8 mouse cellular contexts compared by ENCODE assay signal in genomic region chr2:91650360-91650995, GRCm38 (mm10). TPM values are rescaled to one million over a fixed set of nuclear protein-coding genes. Genes with fewer than 3 reads are reported as not detected.
DNase-seq lines count a peak whose midpoint lies in the region; ATAC-seq lines count a peak whose summit lies in the region.

No protein-coding gene starts in this region.

- H3K36me3 ChIP-seq in kidney, embryonic 14.5 days (ENCODE audit: control insufficient read depth, insufficient read depth, low read length), result peaks cover 42% of the 10 kb centered on the region
- H3K36me3 ChIP-seq in hindbrain, embryonic 12.5 days, result peaks cover 50% of the 10 kb centered on the region
- peaks cover 48% of the 10 kb centered on the region for H3K36me3 ChIP-seq in midbrain, embryonic 13.5 days

- no peak for DNase-seq in kidney, postnatal 14 days
- DNase-seq in gastrocnemius, postnatal 4 days (ENCODE audit: low spot score in 2 of 2), result no peak
- DNase-seq in retina, postnatal 1 day, result no peak
- DNase-seq in adrenal gland, adult (ENCODE audit: inconsistent age in 2 of 2, low spot score in 1 of 2), result no peak

- no peaks in the 10 kb centered on the region for H3K27me3 ChIP-seq in kidney, embryonic 14.5 days (ENCODE audit: control insufficient read depth, insufficient read depth, low read length)
- no peaks in the 10 kb centered on the region for H3K27me3 ChIP-seq in hindbrain, embryonic 12.5 days
- no peaks in the 10 kb centered on the region for H3K27me3 ChIP-seq in midbrain, embryonic 13.5 days

- peak overlapping the region; percentile 65 for H3K9ac ChIP-seq in kidney, embryonic 14.5 days (ENCODE audit: low read depth, low read length)
- H3K9ac ChIP-seq in hindbrain, embryonic 12.5 days, result peak overlapping the region; percentile 74
- peak overlapping the region; percentile 68 for H3K9ac ChIP-seq in midbrain, embryonic 13.5 days (replicated peaks)

- no peaks in the 10 kb centered on the region for H3K9me3 ChIP-seq in kidney, embryonic 14.5 days (ENCODE audit: control insufficient read depth, low read length)
- no peaks in the 10 kb centered on the region for H3K9me3 ChIP-seq in hindbrain, embryonic 12.5 days (replicated peaks)
- no peaks in the 10 kb centered on the region for H3K9me3 ChIP-seq in midbrain, embryonic 13.5 days

- ATAC-seq in kidney, embryonic 14.5 days (ENCODE audit: low FRiP score, low TSS enrichment), result peak; percentile 40
- peak; percentile 62 for ATAC-seq in hindbrain, embryonic 12.5 days (ENCODE audit: low FRiP score)
- peak; percentile 71 for ATAC-seq in midbrain, embryonic 13.5 days

- H3K4me3 ChIP-seq in kidney, embryonic 14.5 days (ENCODE audit: low read length), result peak overlapping the region; percentile 89
- H3K4me3 ChIP-seq in brown adipose tissue, adult 24 weeks (ENCODE audit: insufficient read depth, low read depth, low read length), result peak overlapping the region; percentile 89
- H3K4me3 ChIP-seq in hindbrain, embryonic 12.5 days, result peak overlapping the region; percentile 91
- H3K4me3 ChIP-seq in midbrain, embryonic 13.5 days (replicated peaks), result peak overlapping the region; percentile 91

- H3K27ac ChIP-seq in kidney, embryonic 14.5 days (ENCODE audit: low read depth, low read length), result peak overlapping the region; percentile 79; the same call in 1 of the 2 replicates
- peak overlapping the region; percentile 88 for H3K27ac ChIP-seq in brown adipose tissue, adult 24 weeks (replicated peaks; ENCODE audit: low read depth, low read length)
- H3K27ac ChIP-seq in hindbrain, embryonic 12.5 days, result peak overlapping the region; percentile 76
- H3K27ac ChIP-seq in midbrain, embryonic 13.5 days, result peak overlapping the region; percentile 74

- H3K4me2 ChIP-seq in kidney, embryonic 14.5 days (replicated peaks; ENCODE audit: low read depth, low read length), result peak overlapping the region; percentile 48
- peak overlapping the region; percentile 91 for H3K4me2 ChIP-seq in hindbrain, embryonic 12.5 days (replicated peaks)
- H3K4me2 ChIP-seq in midbrain, embryonic 13.5 days (replicated peaks), result peak overlapping the region; percentile 100

- peaks cover 26% of the 10 kb centered on the region for H3K4me1 ChIP-seq in kidney, embryonic 14.5 days (ENCODE audit: control insufficient read depth, insufficient read depth, low read length)
- H3K4me1 ChIP-seq in brown adipose tissue, adult 24 weeks (ENCODE audit: control insufficient read depth, insufficient read depth, insufficient read length, low read length), result peaks cover 2% of the 10 kb centered on the region; the same call in 1 of the 2 replicates
- H3K4me1 ChIP-seq in hindbrain, embryonic 12.5 days, result peaks cover 20% of the 10 kb centered on the region
- peaks cover 33% of the 10 kb centered on the region for H3K4me1 ChIP-seq in midbrain, embryonic 13.5 days (replicated peaks)

- WGBS in kidney, embryonic 14.5 days, result 11% methylated on average over 16 of the region's 16 CpGs
- WGBS in hindbrain, embryonic 12.5 days, result 22% methylated on average over 16 of the region's 16 CpGs
- 18% methylated on average over 16 of the region's 16 CpGs for WGBS in midbrain, embryonic 13.5 days

RNA-seq across cellular contexts. Expression of gene Arhgap1, which starts 0.8 kb away (rescaled TPM):
- 86.9 and 119 TPM in 2 replicates for polyA plus RNA-seq in kidney, embryonic 14.5 days (2014; fragmentation: Nextera tagmentation; extraction: Ambion mirVana)
- 20.0 and 38.1 TPM in 2 replicates for polyA plus RNA-seq in brown adipose tissue, adult 24 weeks (2012; ENCODE audit: insufficient read depth, insufficient read length, missing spikeins)
- 93.6 and 98.3 TPM in 2 replicates for polyA plus RNA-seq in hindbrain, embryonic 12.5 days (2016; fragmentation: Nextera tagmentation; extraction: Ambion mirVana)
- 89.0 and 90.4 TPM in 2 replicates for polyA plus RNA-seq in midbrain, embryonic 13.5 days (2015; fragmentation: Nextera tagmentation; extraction: Ambion mirVana)
- total RNA-seq in gastrocnemius, postnatal 4 days (2021), result 10 to 100 TPM; 46.6 to 49.3 TPM

RNA-seq across cellular contexts. Expression of gene Zfp408, which starts 0.9 kb away (rescaled TPM):
- polyA plus RNA-seq in kidney, embryonic 14.5 days (2014; fragmentation: Nextera tagmentation; extraction: Ambion mirVana), result 7.4 and 12.5 TPM in 2 replicates
- polyA plus RNA-seq in brown adipose tissue, adult 24 weeks (2012; ENCODE audit: insufficient read depth, insufficient read length, missing spikeins), result 2.2 and 5.6 TPM in 2 replicates
- 11.6 and 13.0 TPM in 2 replicates for polyA plus RNA-seq in hindbrain, embryonic 12.5 days (2016; fragmentation: Nextera tagmentation; extraction: Ambion mirVana)
- polyA plus RNA-seq in midbrain, embryonic 13.5 days (2015; fragmentation: Nextera tagmentation; extraction: Ambion mirVana), result 14.0 and 14.6 TPM in 2 replicates
- total RNA-seq in gastrocnemius, postnatal 4 days (2021), result 10 to 100 TPM; 10.1 to 16.5 TPM

RNA-seq across cellular contexts. Expression of gene F2, which starts 14.3 kb away (rescaled TPM):
- polyA plus RNA-seq in kidney, embryonic 14.5 days (2014; fragmentation: Nextera tagmentation; extraction: Ambion mirVana), result 0.13 TPM in 1 of 2 replicates, not detected in the other
- polyA plus RNA-seq in brown adipose tissue, adult 24 weeks (2012; ENCODE audit: insufficient read depth, insufficient read length, missing spikeins), result not detected in 2 replicates
- polyA plus RNA-seq in hindbrain, embryonic 12.5 days (2016; fragmentation: Nextera tagmentation; extraction: Ambion mirVana), result 0.20 and 0.23 TPM in 2 replicates
- polyA plus RNA-seq in midbrain, embryonic 13.5 days (2015; fragmentation: Nextera tagmentation; extraction: Ambion mirVana), result 0.32 TPM in 1 of 2 replicates, not detected in the other
- 1 to 10 TPM in 1 of 2 experiments, under 1 TPM in 1; 0.54 to 4.2 TPM for total RNA-seq in gastrocnemius, postnatal 4 days (2021)

RNA-seq across cellular contexts. Expression of gene Atg13, which starts 59.9 kb away (rescaled TPM):
- polyA plus RNA-seq in kidney, embryonic 14.5 days (2014; fragmentation: Nextera tagmentation; extraction: Ambion mirVana), result 18.4 and 26.6 TPM in 2 replicates
- polyA plus RNA-seq in brown adipose tissue, adult 24 weeks (2012; ENCODE audit: insufficient read depth, insufficient read length, missing spikeins), result 19.4 and 19.5 TPM in 2 replicates
- 36.1 and 40.3 TPM in 2 replicates for polyA plus RNA-seq in hindbrain, embryonic 12.5 days (2016; fragmentation: Nextera tagmentation; extraction: Ambion mirVana)
- polyA plus RNA-seq in midbrain, embryonic 13.5 days (2015; fragmentation: Nextera tagmentation; extraction: Ambion mirVana), result 38.0 and 38.6 TPM in 2 replicates
- 10 to 100 TPM; 24.1 to 25.5 TPM for total RNA-seq in gastrocnemius, postnatal 4 days (2021)

Comparison
In these comparisons a context has a peak if more than half of its experiments do, and no peak if none do; other contexts are left out.
1. H3K4me2 ChIP-seq: peak in every context shown above with its lines; median percentile 100 in midbrain, embryonic 13.5 days; 91 in hindbrain, embryonic 12.5 days; 48 in kidney, embryonic 14.5 days.